Mouse (Mus musculus): ENCODE results near the gene Brd3.

DNA sequence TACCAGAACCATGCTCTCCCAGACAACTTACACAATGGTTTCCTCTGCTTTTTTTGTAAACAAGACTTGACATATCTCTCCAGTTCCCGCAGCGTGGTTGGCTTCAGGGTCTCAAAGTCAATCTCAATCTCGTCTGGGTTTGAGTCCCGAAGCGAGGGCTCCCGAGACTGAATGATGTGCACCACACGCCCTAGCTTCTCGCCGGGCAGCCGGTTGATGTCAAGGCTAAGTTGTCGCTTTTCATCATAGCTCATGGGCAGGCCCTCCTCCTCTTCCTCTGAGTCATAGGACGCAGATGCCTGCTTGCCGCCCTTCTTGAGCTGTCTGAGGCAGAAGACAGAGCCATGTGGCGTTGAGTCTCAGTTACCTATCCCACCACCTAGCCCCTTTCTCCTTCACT lies 57.2 kb downstream of the Brd3 start:
- TF ChIP-seq CTCF (IDR thresholded peaks at IDR 0.05; ENCODE audit: low read depth), result no peak
- TF ChIP-seq EP300 (IDR thresholded peaks at IDR 0.05; ENCODE audit: low read depth), result no peak
